21 mouse cellular contexts compared by ENCODE assay signal in the genomic region with DNA sequence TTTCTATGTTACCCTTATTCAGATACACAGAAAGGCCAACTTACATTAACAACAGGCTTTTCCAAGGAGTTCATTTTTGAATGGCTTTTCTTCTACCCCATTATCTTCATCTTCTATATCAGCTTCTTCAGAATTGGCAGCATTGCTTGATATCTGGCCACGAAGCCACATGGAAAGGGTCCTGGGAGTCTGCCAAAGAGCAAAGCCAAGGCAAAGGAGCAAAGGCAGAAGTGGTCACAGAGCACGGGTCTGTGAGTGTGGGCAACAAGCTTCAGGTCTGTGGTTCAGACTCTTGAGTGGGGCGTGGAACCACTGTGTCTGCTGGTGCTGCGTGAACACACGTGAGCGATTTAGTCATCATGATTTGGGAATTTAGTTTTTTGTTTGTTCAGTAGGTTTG.
DNase-seq lines count a peak whose midpoint lies in the region; ATAC-seq lines count a peak whose summit lies in the region.
"Had no signal": no experiment of that assay in that cellular context is flagged by ENCODE, and none has a peak within 500 bp of the region (broad histone marks: within the 10 kb centered on the region; RNA-seq: fewer than 3 reads in every experiment).

No protein-coding gene starts in this region.

- WGBS in heart, embryonic 12.5 days, result 86% methylated on average over 6 of the region's 6 CpGs
- WGBS in forebrain, embryonic 12.5 days, result 95% methylated on average over 6 of the region's 6 CpGs

- no peak overlapping the region for H3K4me3 ChIP-seq in heart, embryonic 12.5 days
- no peak overlapping the region for H3K4me3 ChIP-seq in forebrain, embryonic 12.5 days (replicated peaks)
- H3K4me3 ChIP-seq: embryonic facial prominence, embryonic 15.5 days; layer of hippocampus, adult 2 months; limb, embryonic 15.5 days had no signal

- H3K4me1 ChIP-seq in heart, embryonic 12.5 days (replicated peaks), result peaks cover 4% of the 10 kb centered on the region; the same call in 1 of the 2 replicates
- H3K4me1 ChIP-seq in forebrain, embryonic 12.5 days, result 0 out of 2 replicates have a peak, but pooled peaks cover 2% of the 10 kb centered on the region
- H3K4me1 ChIP-seq: embryonic facial prominence, embryonic 15.5 days; limb, embryonic 15.5 days had no signal

- H3K36me3 ChIP-seq in heart, embryonic 12.5 days, result peaks cover 56% of the 10 kb centered on the region
- H3K36me3 ChIP-seq in forebrain, embryonic 12.5 days (replicated peaks), result peaks cover 34% of the 10 kb centered on the region

- peak; percentile 20 for DNase-seq in heart, adult 8-10 months (ENCODE audit: low spot score)
- DNase-seq in 416B (ENCODE audit: low read depth), result peak; percentile 45
- DNase-seq in cerebellum, adult 11-12 months, result peak; percentile 74
- peak; percentile 86 to 90 for DNase-seq in cerebellum, postnatal 14 days
- no peak for DNase-seq in right cerebral cortex, postnatal 36 days (ENCODE audit: low spot score in 2 of 2)
- DNase-seq: heart, postnatal 36 days; kidney, adult 18-20 months; kidney, postnatal 10 days; layer of hippocampus, postnatal 36 days; lung, postnatal 14 days; retina, postnatal 1 day; thymus, postnatal 25 days had no signal

- no peak overlapping the region for H3K4me2 ChIP-seq in heart, embryonic 12.5 days
- H3K4me2 ChIP-seq in forebrain, embryonic 12.5 days, result no peak overlapping the region
- H3K4me2 ChIP-seq: embryonic facial prominence, embryonic 15.5 days; heart, embryonic 11.5 days; limb, embryonic 15.5 days had no signal

- H3K27ac ChIP-seq in heart, embryonic 12.5 days (ENCODE audit: poor library complexity, severe bottlenecking), result no peak overlapping the region
- no peak overlapping the region for H3K27ac ChIP-seq in forebrain, embryonic 12.5 days
- H3K27ac ChIP-seq: embryonic facial prominence, embryonic 15.5 days; limb, embryonic 15.5 days; stomach, postnatal 0 days had no signal

- no peaks in the 10 kb centered on the region for H3K9me3 ChIP-seq in heart, embryonic 12.5 days (replicated peaks)
- no peaks in the 10 kb centered on the region for H3K9me3 ChIP-seq in forebrain, embryonic 12.5 days
- H3K9me3 ChIP-seq: embryonic facial prominence, embryonic 15.5 days; limb, embryonic 15.5 days had no signal

- no peak overlapping the region for H3K9ac ChIP-seq in heart, embryonic 12.5 days
- H3K9ac ChIP-seq in forebrain, embryonic 12.5 days, result no peak overlapping the region
- H3K9ac ChIP-seq: embryonic facial prominence, embryonic 15.5 days; limb, embryonic 15.5 days had no signal

- no peaks in the 10 kb centered on the region for H3K27me3 ChIP-seq in heart, embryonic 12.5 days (replicated peaks)
- no peaks in the 10 kb centered on the region for H3K27me3 ChIP-seq in forebrain, embryonic 12.5 days
- H3K27me3 ChIP-seq: CH12.LX; embryonic facial prominence, embryonic 15.5 days; limb, embryonic 15.5 days had no signal

- ATAC-seq in heart, embryonic 12.5 days (ENCODE audit: insufficient number of reproducible peaks, low FRiP score), result no peak
- ATAC-seq in granulocyte monocyte progenitor cell, adult 5-6 weeks (replicated peaks; ENCODE audit: poor library complexity, severe bottlenecking), result no peak
- no peak for ATAC-seq in forebrain, embryonic 12.5 days (ENCODE audit: low FRiP score)

Comparison
In these comparisons a context has a peak if more than half of its experiments do, and no peak if none do; other contexts are left out.
1. DNase-seq: peak in heart, adult 8-10 months (single experiment), 416B (single experiment), cerebellum, adult 11-12 months (single experiment) and cerebellum, postnatal 14 days (2 of 2); none in right cerebral cortex, postnatal 36 days (0 of 2).